Mouse (Mus musculus) lung, embryonic 14.5 days (tissue): ENCODE measurements at regions not wholly inside any gene's neighbourhood (a gene's known extent, or its start where the extent isn't known, plus 50 kb on each side); places are given as distances from the start of the nearest gene placed in this dataset.

Experiments used
- ATAC-seq: fragments of 200-750 bp; cut with Nextera tagmentation; 2 replicates; pipeline ENCODE4 v1.8.0; 2017; ENCODE audit warnings: mild to moderate bottlenecking, moderate TSS enrichment, moderate library complexity; ENCODE audit not compliant: insufficient read depth
- DNase-seq: peaks from one replicate; pipeline ENCODE4 v3.0.0-alpha.2; 2015
- H3K27ac ChIP-seq: fragments of 300-500 bp; sonication (generic); 2 replicates; pipeline ENCODE4 v1.5.1; 2014; ENCODE audit warnings: low read depth, mild to moderate bottlenecking, moderate library complexity
- H3K27me3 ChIP-seq: fragments of 300-500 bp; sonication (generic); 2 replicates; pipeline ENCODE4 v1.6.1; 2014; ENCODE audit warnings: low read length, control low read depth; ENCODE audit not compliant: insufficient read depth
- H3K36me3 ChIP-seq: fragments of 300-500 bp; sonication (generic); 2 replicates; pipeline ENCODE4 v1.6.1; 2014; ENCODE audit warnings: control low read depth; ENCODE audit not compliant: insufficient read depth
- H3K4me1 ChIP-seq: fragments of 300-500 bp; sonication (generic); 2 replicates; pipeline ENCODE4 v1.6.1; 2014; ENCODE audit warnings: antibody characterized with exemption, control low read depth; ENCODE audit not compliant: insufficient read depth
- H3K4me2 ChIP-seq: fragments of 300-500 bp; sonication (generic); 2 replicates; pipeline ENCODE4 v1.6.1; 2014; ENCODE audit warnings: mild to moderate bottlenecking
- H3K4me3 ChIP-seq: fragments of 300-500 bp; sonication (generic); 2 replicates; pipeline ENCODE4 v1.5.1; 2014; ENCODE audit warnings: low read depth, low read length
- H3K9ac ChIP-seq: fragments of 300-500 bp; sonication (generic); 2 replicates; pipeline ENCODE4 v1.6.1; 2014
- H3K9me3 ChIP-seq: fragments of 300-500 bp; sonication (generic); 2 replicates; pipeline ENCODE4 v1.6.1; 2016; ENCODE audit warnings: low read depth, low read length, control low read depth
- CTCF ChIP-seq: IDR thresholded peaks from 2 replicates; pipeline ENCODE4 v1.5.1; 2016; ENCODE audit warnings: antibody characterized with exemption, low read depth
- WGBS: fragments of 180-500 bp; shearing (Covaris S2); extraction: QIAGEN DNeasy Blood & Tissue Kit; methylation state at CpG from one replicate; pipeline ENCODE4 v1.1.7; 2014; 5-methylcytosine and 5-hydroxymethylcytosine counted together

DNA sequence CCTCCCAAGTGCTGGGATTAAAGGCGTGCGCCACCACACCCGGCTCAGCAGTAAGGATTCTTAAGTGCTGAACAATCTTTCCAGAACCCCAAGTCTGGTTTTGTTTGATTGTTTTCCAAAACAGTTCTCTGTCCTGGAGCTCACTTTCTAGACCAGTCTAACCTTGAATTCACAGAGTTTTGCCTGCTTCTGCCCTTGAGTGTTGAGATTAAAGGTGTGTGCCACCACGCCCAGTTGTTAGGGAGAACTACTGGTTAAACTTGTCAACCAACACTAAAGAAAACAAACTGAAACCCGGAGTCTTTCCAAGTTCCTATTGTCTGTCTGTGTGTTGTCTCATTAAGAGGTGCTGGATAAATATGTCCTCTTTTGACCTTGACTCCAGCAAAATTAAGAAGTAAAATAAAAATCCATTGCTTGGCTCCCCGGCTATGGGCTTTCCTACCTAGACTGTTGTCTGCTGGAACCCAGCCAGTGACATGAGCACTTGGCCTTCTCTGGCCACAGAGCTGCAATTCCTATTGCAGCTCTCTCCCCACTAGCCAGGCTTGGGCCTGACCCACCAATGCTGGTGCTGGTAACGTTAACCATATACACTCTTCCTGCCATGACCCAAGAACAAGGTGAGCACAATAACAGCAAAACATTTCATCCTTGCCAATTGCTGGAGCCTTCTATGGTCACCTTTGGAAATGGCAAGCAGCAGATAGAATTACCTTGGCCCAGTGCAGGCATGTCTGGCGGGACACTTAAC is 51.1 kb upstream of the Klf9 start:
- WGBS, result 78% methylated on average over 8 of the region's 8 CpGs
- H3K9me3 ChIP-seq, result no peaks in the 10 kb centered on the region
- no peak overlapping the region for H3K27ac ChIP-seq
- H3K4me1 ChIP-seq, result no peaks in the 10 kb centered on the region
- no peak for TF ChIP-seq CTCF
- H3K36me3 ChIP-seq, result no peaks in the 10 kb centered on the region
- H3K4me2 ChIP-seq, result no peak overlapping the region
- H3K4me3 ChIP-seq, result no peak overlapping the region
- ATAC-seq, result no peak
- DNase-seq, result no peak
- no peak overlapping the region for H3K9ac ChIP-seq
- H3K27me3 ChIP-seq, result no peaks in the 10 kb centered on the region
